Mouse (Mus musculus) G1E (cell line): ENCODE results near the gene Sp2. TPM values are rescaled to one million over a fixed set of nuclear protein-coding genes. Genes with fewer than 3 reads are reported as not detected.
A peak's percentile ranks its signal among the peaks of the same experiment; 100 is the strongest.

Experiments used
- ATAC-seq: 2 replicates; pipeline ENCODE4 v1.8.0; 2016; ENCODE audit warnings: mild to moderate bottlenecking; ENCODE audit not compliant: insufficient number of reproducible peaks, poor library complexity, low FRiP score, severe bottlenecking; ENCODE audit errors: extremely low read depth
- DNase-seq: peaks from one replicate; pipeline ENCODE4 v3.0.0; 2012; ENCODE audit warnings: low spot score
- H3K27me3 ChIP-seq: 2 replicates; pipeline ENCODE4 v1.6.1; 2012; ENCODE audit warnings: mild to moderate bottlenecking, low read length, inconsistent platforms; ENCODE audit not compliant: insufficient read depth
- H3K36me3 ChIP-seq: replicated peaks from 2 replicates; pipeline ENCODE3; 2012; ENCODE audit warnings: mild to moderate bottlenecking, inconsistent platforms
- H3K4me1 ChIP-seq: 2 replicates; pipeline ENCODE4 v1.6.1; 2012; ENCODE audit warnings: low read depth, low read length, inconsistent platforms, mixed read lengths; ENCODE audit not compliant: insufficient read depth
- H3K4me3 ChIP-seq: 2 replicates; pipeline ENCODE4 v1.5.1; 2012; ENCODE audit warnings: low read depth, mild to moderate bottlenecking, inconsistent platforms, low read length, moderate library complexity, mixed read lengths
- H3K9me3 ChIP-seq: replicated peaks from 2 replicates; pipeline ENCODE4 v1.6.1; 2012; ENCODE audit warnings: inconsistent platforms
- CTCF ChIP-seq: IDR thresholded peaks from 2 replicates; pipeline ENCODE4 v1.5.1; 2012; ENCODE audit warnings: low read depth, low read length, inconsistent platforms, mixed read lengths
- GATA1 ChIP-seq: IDR thresholded peaks from 2 replicates; pipeline ENCODE4 v1.6.1; 2012; ENCODE audit warnings: borderline replicate concordance, low read length, inconsistent platforms, mixed read lengths
- GATA2 ChIP-seq: IDR thresholded peaks from 2 replicates; pipeline ENCODE4 v1.6.1; 2012; ENCODE audit warnings: low read depth, low read length, inconsistent platforms, borderline replicate concordance
- POLR2AphosphoS5 ChIP-seq: IDR thresholded peaks from 2 replicates; pipeline ENCODE4 v1.6.1; 2012; ENCODE audit warnings: low read depth, low read length, inconsistent platforms; ENCODE audit not compliant: insufficient replicate concordance
- TAL1 ChIP-seq: conservative IDR thresholded peaks from 2 replicates; pipeline ENCODE4 v1.6.1; 2012; ENCODE audit warnings: low read depth, low read length, inconsistent platforms, mixed read lengths
- polyA plus RNA-seq: library from polyadenylated mRNA; stranded (reverse); fragments of >175 nt; gene quantifications from 2 replicates; pipeline ENCODE4 v1.2.3, GENCODE M21; 2012
- total RNA-seq, 2 experiments: library from RNA; stranded (forward) in 1 of 2; stranded (reverse) in 1 of 2; fragments of 200-1000 nt in 1 of 2; fragments of >200 nt in 1 of 2; fragmentation: Nextera tagmentation in 1 of 2; gene quantifications; 2 replicates each; pipeline ENCODE4 v1.2.3; 2014 to 2017

Sp2 gene
- total and polyA plus RNA-seq, 3 experiments, result 1.6 to 46.6 (median 27.9) TPM

GRCm38 (mm10) chr11:96943746-96944304 lies 38.9 kb downstream of the Sp2 start, which contains the start of gene Pnpo:
Gene Pnpo (minus strand): TSS chr11:96943986.
- Histone ChIP-seq H3K9me3 (no peaks in the 10 kb centered on the region), H3K36me3 (peaks cover 68% of the 10 kb centered on the region), H3K4me3 (peak within 1 kb of the TSS; percentile 84), H3K27me3 (no peaks in the 10 kb centered on the region), H3K4me1 (peaks cover 88% of the 10 kb centered on the region)
- DNase-seq, result peak; percentile 97
- ATAC-seq, result peak; percentile 69
- TF ChIP-seq TAL1 (no peak), GATA1 (no peak), GATA2 (no peak), POLR2AphosphoS5 (no peak), CTCF (no peak)

- H3K27me3 ChIP-seq, result no peaks in the 10 kb centered on the region
- peaks cover 71% of the 10 kb centered on the region for H3K36me3 ChIP-seq
- H3K9me3 ChIP-seq, result no peaks in the 10 kb centered on the region
- H3K4me3 ChIP-seq, result peak overlapping the region; percentile 84
- TF ChIP-seq TAL1 (peak; percentile 38; the same call in 1 of the 2 replicates), CTCF (no peak), GATA2 (no peak), GATA1 (no peak), POLR2AphosphoS5 (no peak)
- DNase-seq (no peak), ATAC-seq (no peak)
- H3K4me1 ChIP-seq, result peaks cover 88% of the 10 kb centered on the region
Measured at GRCm38 (mm10) chr11:96941989-96942590, 40.7 kb downstream of the Sp2 start.

GRCm38 (mm10) chr11:96940578-96941465 lies 41.9 kb downstream of the Sp2 start:
- Histone ChIP-seq H3K4me1 (peaks cover 89% of the 10 kb centered on the region), H3K9me3 (no peaks in the 10 kb centered on the region), H3K27me3 (no peaks in the 10 kb centered on the region), H3K36me3 (peaks cover 73% of the 10 kb centered on the region), H3K4me3 (peak overlapping the region; percentile 66; the same call in 1 of the 2 replicates)
- TF ChIP-seq TAL1 (peak; percentile 88), GATA2 (no peak)
- DNase-seq (peak; percentile 46), ATAC-seq (peak; percentile 5; the same call in 1 of the 2 replicates)

- no peak for DNase-seq
- no peaks in the 10 kb centered on the region for H3K27me3 ChIP-seq
- no peaks in the 10 kb centered on the region for H3K9me3 ChIP-seq
- no peak for ATAC-seq
- TF ChIP-seq GATA1, result no peak
- no peak for TF ChIP-seq POLR2AphosphoS5
- no peak for TF ChIP-seq CTCF
- TF ChIP-seq TAL1, result no peak
- TF ChIP-seq GATA2, result no peak
- peaks cover 94% of the 10 kb centered on the region for H3K4me1 ChIP-seq
- no peak overlapping the region; the same call in 1 of the 2 replicates for H3K4me3 ChIP-seq
- peaks cover 86% of the 10 kb centered on the region for H3K36me3 ChIP-seq
Measured at GRCm38 (mm10) chr11:96938426-96938800, 44.3 kb downstream of the Sp2 start.

- peaks cover 94% of the 10 kb centered on the region for H3K4me1 ChIP-seq
- H3K9me3 ChIP-seq, result no peaks in the 10 kb centered on the region
- ATAC-seq, result no peak
- DNase-seq, result no peak
- H3K36me3 ChIP-seq, result peaks cover 85% of the 10 kb centered on the region
- no peak for TF ChIP-seq TAL1
- TF ChIP-seq CTCF, result peak; percentile 44; the same call in 1 of the 2 replicates
- TF ChIP-seq POLR2AphosphoS5, result no peak
- no peak overlapping the region for H3K4me3 ChIP-seq
- no peaks in the 10 kb centered on the region for H3K27me3 ChIP-seq
Measured at GRCm38 (mm10) chr11:96937549-96938425, 45.0 kb downstream of the Sp2 start.
